Mouse (Mus musculus): ENCODE measurements at regions not wholly inside any gene's neighbourhood (a gene's known extent, or its start where the extent isn't known, plus 50 kb on each side); places are given as distances from the start of the nearest gene placed in this dataset.

- ATAC-seq, result peak; percentile 25; the same call in 1 of the 2 replicates
- H3K9me3 ChIP-seq (ENCODE audit: low read length), result no peaks in the 10 kb centered on the region
- WGBS, result 45% methylated on average over 2 of the region's 2 CpGs
- no peaks in the 10 kb centered on the region for H3K36me3 ChIP-seq (ENCODE audit: insufficient read depth, low read length)
- no peak overlapping the region for H3K9ac ChIP-seq (replicated peaks; ENCODE audit: low read depth)
- DNase-seq (ENCODE audit: low spot score), result no peak
- H3K4me3 ChIP-seq (ENCODE audit: low read depth, low read length), result no peak overlapping the region
- no peak for TF ChIP-seq CTCF (IDR thresholded peaks at IDR 0.05)
- H3K4me2 ChIP-seq (replicated peaks; ENCODE audit: low read depth, low read length), result no peak overlapping the region
- H3K27me3 ChIP-seq (replicated peaks; ENCODE audit: insufficient read depth, low read length), result no peaks in the 10 kb centered on the region
- H3K27ac ChIP-seq (ENCODE audit: low read length), result no peak overlapping the region
- no peaks in the 10 kb centered on the region for H3K4me1 ChIP-seq (ENCODE audit: insufficient read depth, low read depth, low read length)
Measured at GRCm38 (mm10) chr7:88206223-88206827, 71.6 kb upstream of the Ctsc start.

- H3K36me3 ChIP-seq (ENCODE audit: insufficient read depth, low read length), result no peaks in the 10 kb centered on the region
- DNase-seq (ENCODE audit: low spot score) (peak; percentile 29), ATAC-seq (no peak)
- no peaks in the 10 kb centered on the region for H3K27me3 ChIP-seq (replicated peaks; ENCODE audit: insufficient read depth, low read length)
- no peaks in the 10 kb centered on the region for H3K9me3 ChIP-seq (ENCODE audit: low read length)
- H3K4me3 ChIP-seq (ENCODE audit: low read depth, low read length), result no peak overlapping the region
- WGBS, result 66% methylated on average over 10 of the region's 10 CpGs
- H3K9ac ChIP-seq (replicated peaks; ENCODE audit: low read depth), result no peak overlapping the region
- no peak overlapping the region for H3K4me2 ChIP-seq (replicated peaks; ENCODE audit: low read depth, low read length)
- no peak for TF ChIP-seq CTCF (IDR thresholded peaks at IDR 0.05)
- no peak for TF ChIP-seq EP300 (IDR thresholded peaks at IDR 0.05)
- no peak overlapping the region for H3K27ac ChIP-seq (ENCODE audit: low read length)
- no peaks in the 10 kb centered on the region for H3K4me1 ChIP-seq (ENCODE audit: insufficient read depth, low read depth, low read length)
Measured at GRCm38 (mm10) chr7:88206914-88207710, 70.8 kb upstream of the Ctsc start.

- TF ChIP-seq CTCF (IDR thresholded peaks at IDR 0.05) (no peak), EP300 (IDR thresholded peaks at IDR 0.05) (no peak)
- no peak overlapping the region for H3K27ac ChIP-seq (ENCODE audit: low read length)
- DNase-seq (ENCODE audit: low spot score), result peak; percentile 26
- no peaks in the 10 kb centered on the region for H3K27me3 ChIP-seq (replicated peaks; ENCODE audit: insufficient read depth, low read length)
- 67% methylated on average over 2 of the region's 2 CpGs for WGBS
- H3K4me1 ChIP-seq (ENCODE audit: insufficient read depth, low read depth, low read length), result no peaks in the 10 kb centered on the region
- no peaks in the 10 kb centered on the region for H3K9me3 ChIP-seq (ENCODE audit: low read length)
- H3K36me3 ChIP-seq (ENCODE audit: insufficient read depth, low read length), result no peaks in the 10 kb centered on the region
- no peak for ATAC-seq
- no peak overlapping the region for H3K9ac ChIP-seq (replicated peaks; ENCODE audit: low read depth)
- no peak overlapping the region for H3K4me3 ChIP-seq (ENCODE audit: low read depth, low read length)
- no peak overlapping the region for H3K4me2 ChIP-seq (replicated peaks; ENCODE audit: low read depth, low read length)
Measured at GRCm38 (mm10) chr7:88214713-88215198, 63.1 kb upstream of the Ctsc start.

- Histone ChIP-seq H3K4me1 (ENCODE audit: insufficient read depth, low read depth, low read length) (no peaks in the 10 kb centered on the region), H3K9me3 (ENCODE audit: low read length) (no peaks in the 10 kb centered on the region), H3K4me3 (ENCODE audit: low read depth, low read length) (no peak overlapping the region), H3K36me3 (ENCODE audit: insufficient read depth, low read length) (no peaks in the 10 kb centered on the region), H3K27me3 (replicated peaks; ENCODE audit: insufficient read depth, low read length) (no peaks in the 10 kb centered on the region), H3K4me2 (replicated peaks; ENCODE audit: low read depth, low read length) (no peak overlapping the region), H3K27ac (ENCODE audit: low read length) (no peak overlapping the region), H3K9ac (replicated peaks; ENCODE audit: low read depth) (no peak overlapping the region)
- DNase-seq (ENCODE audit: low spot score) (peak; percentile 34), ATAC-seq (no peak)
- WGBS, result 88% methylated on average over 1 of the region's 1 CpGs
- peak; percentile 53 for TF ChIP-seq CTCF (IDR thresholded peaks at IDR 0.05)
- TF ChIP-seq EP300 (IDR thresholded peaks at IDR 0.05), result no peak
Measured at GRCm38 (mm10) chr7:88215425-88215824, 62.5 kb upstream of the Ctsc start.

GRCm38 (mm10) chr7:88222141-88222540 lies 55.7 kb upstream of the Ctsc start:
- TF ChIP-seq CTCF (IDR thresholded peaks at IDR 0.05), result no peak
- WGBS, result 74% methylated on average over 2 of the region's 2 CpGs

GRCm38 (mm10) chr7:88225800-88226199 lies 52.1 kb upstream of the Ctsc start:
- Histone ChIP-seq H3K27ac (ENCODE audit: low read length) (no peak overlapping the region), H3K4me1 (ENCODE audit: insufficient read depth, low read depth, low read length) (no peaks in the 10 kb centered on the region), H3K27me3 (replicated peaks; ENCODE audit: insufficient read depth, low read length) (no peaks in the 10 kb centered on the region), H3K9me3 (ENCODE audit: low read length) (no peaks in the 10 kb centered on the region), H3K36me3 (ENCODE audit: insufficient read depth, low read length) (no peaks in the 10 kb centered on the region), H3K9ac (replicated peaks; ENCODE audit: low read depth) (no peak overlapping the region), H3K4me2 (replicated peaks; ENCODE audit: low read depth, low read length) (no peak overlapping the region), H3K4me3 (ENCODE audit: low read depth, low read length) (no peak overlapping the region)
- TF ChIP-seq EP300 (IDR thresholded peaks at IDR 0.05), result no peak
- TF ChIP-seq CTCF (IDR thresholded peaks at IDR 0.05), result no peak
- DNase-seq (ENCODE audit: low spot score) (no peak), ATAC-seq (no peak)
- 65% methylated on average over 1 of the region's 1 CpGs for WGBS

More at GRCm38 (mm10) chr7:88222141-88222540, 55.7 kb upstream of the Ctsc start:
- Histone ChIP-seq H3K36me3 (ENCODE audit: insufficient read depth, low read length) (no peaks in the 10 kb centered on the region), H3K27ac (ENCODE audit: low read length) (no peak overlapping the region), H3K4me1 (ENCODE audit: insufficient read depth, low read depth, low read length) (no peaks in the 10 kb centered on the region), H3K4me2 (replicated peaks; ENCODE audit: low read depth, low read length) (no peak overlapping the region), H3K27me3 (replicated peaks; ENCODE audit: insufficient read depth, low read length) (no peaks in the 10 kb centered on the region), H3K4me3 (ENCODE audit: low read depth, low read length) (no peak overlapping the region), H3K9ac (replicated peaks; ENCODE audit: low read depth) (no peak overlapping the region), H3K9me3 (ENCODE audit: low read length) (no peaks in the 10 kb centered on the region)
- DNase-seq (ENCODE audit: low spot score), result no peak
- ATAC-seq, result no peak
